Mouse (Mus musculus) cerebellum, postnatal 10 days (tissue): Measurements from ENCODE around the gene Fam166b.

Experiments
- DNase-seq, 2 experiments: peaks; one replicate each; pipeline ENCODE4 v3.0.0; 2021; ENCODE audit warnings: mixed read lengths in 2 of 2

Fam166b gene

DNA sequence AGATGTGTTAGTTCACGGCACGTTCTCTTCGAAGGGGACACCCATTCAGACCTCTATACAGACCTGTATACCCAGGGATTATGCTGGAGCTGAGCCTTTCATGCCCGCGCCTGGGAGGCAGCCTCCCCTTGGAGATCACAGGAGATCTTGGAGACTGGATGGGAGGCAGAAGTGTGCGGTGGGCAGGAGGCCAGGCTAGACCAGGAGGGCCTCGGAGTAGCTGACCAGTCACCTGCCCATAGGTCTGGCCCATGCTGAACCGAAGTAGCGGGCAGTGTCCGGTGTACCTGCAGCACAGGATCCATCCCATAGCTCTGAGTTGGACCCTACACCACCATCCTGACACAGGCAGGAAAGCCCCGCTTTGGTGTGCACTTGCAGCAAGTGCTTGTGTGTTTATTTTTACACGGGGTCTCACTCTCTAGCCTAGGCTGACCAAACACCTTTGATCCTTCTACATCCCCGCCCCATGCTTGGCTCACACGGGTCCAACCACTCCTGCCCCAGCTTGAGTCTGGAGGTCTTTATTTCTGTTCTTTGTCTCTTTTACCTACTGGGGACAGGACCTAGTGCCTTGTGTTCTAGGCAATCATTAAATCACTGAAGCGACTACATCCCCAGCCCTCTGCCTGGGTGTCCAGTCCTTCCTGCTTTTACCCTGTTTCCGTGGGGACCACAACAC is 613 bp downstream of the Fam166b start:
- DNase-seq, result peak in 1 of 2 experiments; percentile 36

DNA sequence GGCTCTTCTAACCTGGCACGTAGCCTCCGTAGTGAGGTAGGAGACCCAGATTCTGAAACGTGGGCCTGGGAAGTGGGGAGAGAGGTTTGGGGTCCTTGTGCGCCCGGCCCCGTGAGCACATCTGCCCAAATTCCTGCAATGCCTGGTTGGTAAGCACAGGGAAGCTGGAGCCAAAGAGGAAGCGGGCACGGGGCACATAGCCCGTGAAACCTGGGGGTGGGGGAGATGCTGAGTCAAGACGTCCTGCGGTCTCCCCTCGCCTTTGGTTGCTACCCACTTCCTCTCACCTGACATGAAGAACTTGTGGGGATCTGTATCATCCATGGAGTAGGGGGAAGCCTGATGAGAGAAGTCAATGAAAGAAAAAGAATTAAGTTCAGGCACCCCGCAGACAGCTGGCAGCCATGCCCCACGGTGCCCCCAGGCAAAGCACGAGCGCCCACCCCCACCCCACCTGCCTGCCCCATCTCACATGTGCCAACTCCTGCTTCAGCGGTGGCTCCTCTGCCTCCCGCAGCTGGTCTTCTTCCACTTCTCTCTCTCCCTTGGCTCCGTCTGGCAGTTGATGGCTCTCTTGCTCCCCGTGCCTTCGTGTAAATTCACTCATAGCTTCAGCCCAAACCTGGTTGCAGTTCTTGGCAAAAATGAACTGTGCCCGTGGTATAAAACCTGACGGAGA is 1.3 kb downstream of the Fam166b start:
- no peak for DNase-seq

DNA sequence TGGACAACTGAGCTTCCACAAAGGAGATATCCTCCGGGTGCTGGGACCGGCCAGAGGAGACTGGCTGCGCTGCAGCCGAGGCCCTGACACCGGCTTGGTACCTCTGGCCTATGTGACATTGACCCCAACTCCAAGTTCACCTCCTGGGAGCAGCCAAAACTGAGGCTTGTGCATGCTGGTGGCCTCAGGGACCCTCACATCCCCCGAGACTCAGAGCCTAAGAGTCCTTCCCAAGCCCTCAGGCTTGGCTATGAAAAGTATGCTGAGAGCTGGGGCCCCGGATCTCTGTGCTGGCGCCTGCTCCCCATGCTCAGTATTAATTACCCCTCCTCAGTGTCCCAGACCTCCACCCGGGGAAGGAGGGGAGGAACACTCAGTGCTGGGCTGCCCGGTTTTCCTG is 2.4 kb downstream of the Fam166b start:
- DNase-seq, result no peak

DNA sequence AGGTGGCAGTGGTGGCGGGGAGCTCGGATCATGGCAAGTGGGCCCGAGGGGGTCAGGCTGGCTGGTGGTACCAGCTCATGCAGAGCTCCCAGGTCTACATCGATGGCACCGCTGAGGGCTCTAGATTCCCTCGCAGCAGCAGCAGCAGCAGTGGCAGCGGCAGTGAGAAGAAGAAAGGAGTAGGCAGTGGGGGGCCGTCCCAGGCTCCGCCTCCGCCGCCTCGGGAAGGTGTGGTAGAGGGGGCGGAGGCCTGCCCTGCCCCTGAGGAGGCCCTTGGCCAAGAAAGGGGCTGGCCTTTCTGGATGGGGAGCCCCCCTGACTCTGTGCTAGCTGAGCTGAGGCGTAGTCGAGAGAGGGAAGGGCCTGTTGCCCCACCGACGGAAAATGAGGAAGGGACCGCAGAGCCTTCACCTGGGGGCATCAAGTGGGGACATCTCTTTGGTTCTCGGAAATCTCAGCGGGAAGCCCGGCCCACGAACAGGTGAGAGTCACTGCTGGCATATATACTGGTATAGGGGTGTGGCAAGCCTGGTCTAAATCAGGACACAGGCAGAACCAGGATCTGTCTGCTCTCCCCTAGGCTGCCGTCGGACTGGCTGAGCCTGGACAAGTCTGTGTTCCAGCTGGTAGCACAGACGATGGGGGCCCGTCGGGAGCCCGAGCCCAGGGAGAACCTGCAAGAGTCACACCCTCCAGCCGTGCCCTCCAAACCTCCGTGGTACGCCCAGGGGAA is 3.1 kb downstream of the Fam166b start:
- DNase-seq, result no peak

DNA sequence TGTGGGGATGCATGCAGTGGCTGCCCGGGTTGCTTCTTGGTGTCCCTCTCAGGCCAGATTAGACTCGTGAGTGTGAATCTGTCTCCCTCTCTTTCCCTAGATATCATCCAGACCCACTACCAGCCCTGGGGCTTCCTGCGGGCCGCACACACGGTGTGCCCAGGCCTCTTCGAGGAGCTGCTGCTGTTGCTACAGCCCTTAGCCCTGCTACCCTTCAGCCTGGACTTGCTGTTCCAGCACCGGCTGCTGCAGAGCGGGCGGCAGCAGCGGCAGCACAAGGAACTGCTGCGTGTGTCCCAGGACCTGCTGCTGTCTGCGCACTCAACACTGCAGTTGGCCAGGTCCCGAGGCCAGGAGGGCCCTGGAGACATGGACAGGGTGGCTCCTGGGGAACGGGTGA is 3.7 kb downstream of the Fam166b start:
- no peak for DNase-seq

DNA sequence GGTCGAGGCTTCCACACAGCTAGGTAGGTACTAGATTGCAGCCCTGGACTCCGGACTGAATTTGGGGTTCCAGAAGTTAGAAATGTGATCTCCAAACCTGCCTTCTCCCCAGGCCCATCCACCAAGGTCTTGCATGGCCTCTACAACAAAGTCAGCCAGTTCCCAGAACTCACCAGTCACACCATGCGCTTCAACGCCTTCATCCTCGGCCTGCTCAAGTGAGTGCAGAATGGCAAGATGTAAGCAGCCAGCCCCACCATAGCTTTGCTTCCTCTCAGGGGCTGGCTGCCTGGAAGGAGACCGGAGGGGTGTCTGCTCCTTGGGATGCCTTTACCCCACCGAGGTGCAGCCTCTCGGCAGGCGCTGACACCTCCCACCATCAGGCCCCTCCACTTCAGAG is 4.9 kb downstream of the Fam166b start:
- no peak for DNase-seq

DNA sequence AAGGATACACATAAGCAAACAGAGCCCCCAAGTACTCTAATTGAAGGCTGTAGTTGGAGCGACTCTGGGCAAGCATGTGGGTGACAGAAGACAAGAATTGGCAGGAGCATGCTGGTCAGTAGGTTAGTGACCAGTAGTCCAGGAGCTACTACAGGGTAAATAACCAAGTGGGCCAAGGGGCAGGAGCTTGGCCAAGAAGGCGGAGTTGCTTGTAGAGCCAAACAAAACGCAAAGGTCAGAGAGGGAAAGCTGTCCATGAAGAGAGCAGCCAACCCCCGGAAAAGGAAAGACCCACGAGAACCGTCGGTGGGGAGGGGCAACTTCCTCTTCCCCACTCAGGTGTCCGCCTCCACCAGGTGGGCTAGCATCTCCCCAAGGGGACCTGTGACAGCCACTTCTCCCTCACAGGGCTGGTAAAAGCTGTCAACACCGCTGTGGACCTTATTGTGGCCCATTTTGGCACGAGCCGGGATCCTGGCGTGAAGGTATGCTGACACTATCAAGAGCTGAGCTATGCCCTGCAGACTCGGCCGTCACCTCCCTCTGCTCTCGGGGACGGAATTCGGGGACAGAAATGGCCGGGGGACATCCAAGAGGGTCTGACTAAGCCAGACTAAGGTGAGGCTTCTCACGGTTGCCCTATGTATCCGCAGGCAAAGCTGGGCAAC is 5.5 kb downstream of the Fam166b start:
- DNase-seq, result no peak

DNA sequence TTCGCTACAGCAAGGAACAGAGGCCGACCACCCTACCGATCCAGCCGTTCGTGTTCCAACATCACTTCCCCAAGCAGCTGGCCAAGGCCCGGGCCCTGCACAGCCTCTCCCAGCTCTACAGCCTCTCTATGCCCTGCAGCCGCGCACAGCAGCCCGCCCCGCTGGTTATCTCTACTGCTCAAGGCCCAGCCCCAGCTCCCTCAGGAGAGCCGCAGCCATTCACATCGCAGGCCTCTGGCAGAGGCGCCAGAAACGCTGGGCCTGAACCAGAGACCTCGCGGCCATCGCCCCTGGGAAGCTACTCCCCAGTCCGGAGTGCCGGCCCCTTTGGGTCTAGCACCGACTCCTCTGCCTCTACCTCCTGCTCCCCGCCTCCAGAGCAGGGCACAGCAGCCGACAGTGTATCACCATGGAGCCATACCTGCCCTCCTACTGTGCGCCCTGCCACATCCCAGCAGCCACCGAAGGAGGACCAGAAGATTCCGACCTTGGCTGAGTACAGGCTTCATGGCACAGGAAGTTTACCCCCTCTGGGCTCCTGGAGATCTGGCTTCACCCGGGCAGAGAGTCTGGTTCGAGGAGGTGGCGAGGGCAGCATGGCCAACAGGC is 7.2 kb downstream of the Fam166b start:
- no peak for DNase-seq

DNA sequence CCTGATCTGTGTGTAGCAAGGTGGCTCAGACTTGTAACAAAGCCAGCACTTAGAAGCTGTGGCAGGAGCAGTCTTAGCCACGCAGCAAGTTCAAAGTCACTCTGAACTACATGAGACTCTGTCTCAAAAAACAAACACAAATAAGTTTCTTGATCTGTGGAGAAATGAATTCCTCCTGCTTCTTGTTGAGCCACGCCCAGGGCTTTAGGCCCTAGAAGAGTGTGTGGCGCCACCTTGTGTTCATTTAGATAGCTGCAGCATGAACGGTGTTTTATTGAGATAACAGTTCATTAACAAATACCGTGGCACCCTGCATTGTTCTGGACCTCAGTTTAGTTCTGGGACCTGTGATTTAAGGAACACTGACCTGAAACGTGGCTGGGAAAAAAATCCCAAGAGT is 8.6 kb downstream of the Fam166b start:
- DNase-seq, result peak; percentile 85 to 90

DNA sequence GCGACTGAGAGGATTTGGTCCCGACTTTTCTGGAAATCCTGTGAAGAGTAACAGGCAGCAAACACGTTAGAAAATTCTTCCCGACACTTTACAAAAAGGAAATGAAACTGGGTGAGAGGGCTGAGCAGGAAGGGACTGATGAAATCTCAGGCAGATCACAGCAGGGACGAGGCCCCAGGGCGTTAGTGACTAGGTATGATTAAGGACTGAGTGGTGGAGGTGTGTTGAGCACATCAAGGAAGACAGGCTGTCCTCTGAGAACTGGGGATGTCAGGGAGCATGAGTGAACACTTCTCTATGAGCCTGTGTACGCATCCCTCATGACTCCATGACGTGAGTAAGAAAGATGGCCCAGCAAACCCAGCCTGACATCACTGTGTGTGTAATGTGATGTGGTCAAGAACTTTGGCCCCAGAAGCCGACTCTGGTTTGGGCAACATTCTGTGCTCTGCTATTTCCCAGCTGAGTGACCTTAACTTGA is 9.1 kb downstream of the Fam166b start:
- DNase-seq, result no peak

DNA sequence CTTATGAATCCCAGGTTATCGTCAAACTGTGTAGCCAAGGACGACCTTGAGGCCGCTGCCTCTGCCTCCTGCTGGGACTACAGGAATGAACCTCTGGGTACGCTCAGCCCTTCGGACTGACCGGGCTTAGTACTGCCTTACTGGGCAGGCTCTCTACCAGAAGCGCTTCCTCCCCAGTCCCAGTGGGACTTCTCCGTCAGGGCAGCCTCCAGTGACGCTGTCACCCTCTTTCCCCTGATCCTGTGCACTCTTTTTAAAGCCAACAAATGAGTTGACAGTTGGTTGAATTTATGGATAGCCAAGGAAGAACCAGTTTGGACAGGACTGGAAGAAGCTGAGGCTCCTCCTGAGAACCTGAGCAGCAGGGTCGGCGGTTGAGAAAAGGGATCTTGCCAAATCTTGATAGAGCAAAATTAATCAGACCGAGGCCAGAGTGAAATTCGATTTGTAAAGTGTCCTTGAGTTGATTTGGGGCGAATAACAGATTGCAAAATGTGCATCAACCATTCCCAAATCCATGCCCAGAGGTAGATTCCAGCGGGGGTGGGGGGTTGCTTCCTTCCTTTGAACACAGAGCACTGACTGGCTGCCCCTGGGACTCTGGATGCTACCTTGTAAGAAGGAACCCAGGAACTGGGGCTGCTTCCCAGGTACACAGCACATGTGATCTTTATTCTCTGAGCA is 9.8 kb downstream of the Fam166b start:
- no peak for DNase-seq

DNA sequence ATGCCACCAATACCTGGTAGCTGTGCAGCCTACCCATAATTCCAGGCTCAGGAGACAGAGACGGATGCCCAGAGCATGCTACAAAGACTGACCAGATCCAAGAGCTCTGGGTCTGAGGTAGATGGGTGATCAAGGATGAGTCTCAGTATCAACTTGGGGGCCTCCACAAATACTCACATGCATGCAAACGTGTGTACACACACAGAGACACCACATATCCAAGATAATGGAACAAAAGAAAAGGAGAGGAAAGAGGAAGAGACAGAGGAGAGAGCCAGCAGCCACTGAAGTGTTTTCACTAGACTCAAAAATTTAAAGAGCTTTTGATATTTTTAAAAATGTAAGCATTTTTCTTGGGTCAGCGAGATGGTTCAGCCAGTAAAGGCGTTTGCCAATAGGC is 10.5 kb downstream of the Fam166b start:
- DNase-seq, result no peak

DNA sequence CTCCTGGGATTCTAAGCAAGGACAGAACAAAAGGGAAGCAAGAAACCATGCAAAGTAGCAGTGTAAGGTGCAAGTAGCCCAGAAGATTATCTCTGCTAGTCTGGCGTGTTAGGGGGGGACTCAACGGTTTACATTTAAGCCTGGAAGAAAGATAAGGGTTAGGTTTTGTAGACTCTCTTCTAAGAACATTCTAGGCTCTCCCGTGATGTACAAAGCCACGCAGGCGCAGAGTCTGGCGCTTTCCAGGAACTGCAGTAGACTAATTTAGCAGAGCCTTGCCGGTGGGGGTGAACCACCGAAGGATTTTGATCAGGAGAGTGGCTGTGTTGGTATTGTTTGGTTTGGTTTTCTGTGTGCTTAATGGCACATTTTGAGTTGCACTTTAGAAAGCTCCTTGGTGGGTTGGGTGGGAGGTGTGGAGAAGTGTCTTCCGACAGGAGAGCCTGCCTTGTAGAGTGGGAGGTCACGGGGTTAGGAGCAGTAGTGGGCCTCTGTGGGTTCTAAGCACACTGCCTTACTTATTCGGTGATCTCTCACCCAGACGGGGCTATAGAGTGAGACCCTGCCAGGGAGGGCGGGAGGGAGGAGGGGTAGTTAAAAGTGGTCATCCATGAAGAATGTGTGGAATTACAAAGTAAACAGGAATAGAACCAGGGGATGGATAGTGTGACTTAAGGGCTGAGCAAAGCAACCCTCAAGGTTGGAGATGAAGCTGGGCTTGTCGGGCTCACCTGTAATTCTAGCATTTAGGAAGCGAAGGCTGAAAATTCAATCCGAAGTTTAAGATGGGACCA is 11.5 kb downstream of the Fam166b start:
- no peak for DNase-seq

DNA sequence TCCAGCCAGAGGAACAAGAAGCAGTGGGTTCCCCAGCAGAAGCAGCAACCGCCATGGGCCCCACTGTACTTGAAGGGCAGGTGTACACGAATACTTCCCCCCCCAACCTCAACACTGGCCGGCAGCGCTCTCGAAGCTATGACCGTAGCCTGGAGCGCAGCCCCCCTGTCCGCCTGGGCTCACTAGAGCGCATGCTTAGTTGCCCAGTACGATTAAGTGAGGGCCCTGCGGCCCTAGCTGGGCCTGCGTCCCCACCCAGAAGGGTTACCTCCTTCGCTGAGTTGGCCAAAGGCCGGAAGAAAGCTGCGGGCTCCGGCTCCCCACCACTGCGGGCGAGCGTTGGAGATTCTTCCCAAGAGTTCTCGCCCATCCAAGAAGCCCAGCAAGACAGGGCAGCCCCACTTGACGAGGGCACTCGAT is 12.9 kb downstream of the Fam166b start:
- DNase-seq, result no peak

DNA sequence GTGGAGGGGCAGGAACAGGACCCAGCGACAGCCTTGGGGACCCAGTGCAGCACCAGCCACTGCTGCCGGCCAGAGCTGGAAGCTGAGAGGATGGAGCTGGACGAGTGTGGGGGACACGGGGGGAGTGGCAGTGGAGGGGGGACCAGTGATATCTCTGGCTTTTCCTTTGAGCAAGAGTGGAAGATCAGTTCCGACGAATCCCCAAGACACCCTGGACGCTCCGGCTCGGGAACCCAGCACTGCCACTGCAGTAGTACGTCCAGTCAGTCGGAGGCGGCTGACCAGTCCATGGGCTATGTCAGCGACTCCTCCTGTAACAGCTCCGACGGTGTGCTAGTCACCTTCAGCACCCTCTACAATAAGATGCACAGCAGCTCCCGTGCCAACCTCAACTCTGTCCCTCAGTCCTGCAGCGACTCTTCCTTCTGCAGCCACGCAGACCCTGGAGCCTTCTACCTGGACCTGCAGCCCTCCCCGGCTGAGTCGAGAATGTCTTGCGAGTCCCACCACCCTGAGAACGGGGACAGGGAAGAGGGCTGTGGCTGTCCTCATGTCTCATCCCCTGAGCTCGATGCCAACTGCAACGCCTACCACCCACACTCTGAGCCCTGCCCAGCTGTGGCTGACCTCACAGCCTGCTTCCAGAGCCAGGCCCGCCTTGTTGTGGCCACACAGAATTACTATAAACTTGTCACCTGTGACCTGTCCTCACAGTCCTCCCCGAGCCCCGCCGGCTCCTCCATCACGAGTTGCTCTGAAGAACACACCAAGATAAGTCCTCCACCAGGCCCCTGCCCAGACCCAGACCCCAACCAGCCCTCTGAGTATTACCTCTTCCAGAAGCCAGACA is 13.5 kb downstream of the Fam166b start:
- no peak for DNase-seq

DNA sequence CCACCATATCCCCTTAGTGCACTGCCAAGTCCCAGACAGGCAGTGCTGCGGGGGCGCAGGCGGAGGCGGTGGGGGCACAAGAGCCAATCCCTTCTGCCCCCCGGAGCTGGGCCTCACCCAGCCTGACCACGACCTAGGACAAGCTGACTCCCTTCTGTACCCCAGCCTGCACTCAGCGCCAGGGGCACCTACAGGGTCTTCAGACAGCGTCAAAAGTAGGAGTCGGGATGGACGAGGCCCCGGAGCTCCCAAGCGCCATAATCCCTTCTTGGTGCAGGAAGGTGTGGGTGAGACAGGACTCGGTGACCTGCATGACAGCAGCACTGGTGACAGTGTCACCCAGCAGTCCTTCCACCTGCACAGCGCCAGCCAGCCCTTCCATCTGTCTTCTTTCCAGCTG is 14.2 kb downstream of the Fam166b start:
- no peak for DNase-seq

DNA sequence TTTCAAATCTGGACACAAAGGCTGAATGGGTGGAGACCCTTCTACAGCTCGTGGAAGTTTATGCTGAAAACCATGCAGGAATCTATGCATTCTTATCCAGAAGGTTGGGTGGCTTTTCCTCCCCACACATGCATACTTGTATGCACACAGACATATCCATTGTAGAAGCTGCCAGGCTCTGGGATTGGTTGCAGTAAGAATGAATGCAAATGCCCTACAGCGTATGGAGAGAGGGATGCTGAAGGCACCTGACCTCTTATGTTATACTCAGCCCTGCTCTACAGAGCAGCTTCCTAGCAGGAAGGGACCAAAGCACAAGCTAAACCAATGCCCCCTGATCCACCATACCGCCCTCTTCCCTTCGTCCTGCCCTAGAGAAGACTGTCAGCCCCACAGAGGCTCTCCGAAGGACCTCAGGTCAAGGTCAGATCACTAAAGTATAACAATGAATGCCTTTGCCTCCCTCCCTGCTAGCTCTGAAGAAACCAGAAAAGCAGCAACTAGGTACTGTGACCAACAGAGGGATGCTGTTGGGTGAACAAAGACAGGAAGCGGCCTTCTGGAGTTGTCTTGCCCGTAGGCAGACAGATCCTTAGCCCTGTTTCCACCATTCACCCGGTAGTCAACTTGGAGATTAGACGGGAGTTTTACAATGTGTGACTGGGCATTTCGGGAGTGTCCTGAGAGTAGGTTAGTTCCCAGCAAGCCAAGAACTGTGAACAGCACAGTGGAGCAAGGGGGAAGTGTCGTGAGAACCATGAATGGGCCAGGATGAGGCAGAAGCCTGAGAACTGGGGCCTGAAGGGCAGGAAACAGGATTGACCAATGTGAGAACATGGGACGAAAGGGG is 21.6 kb downstream of the Fam166b start:
- no peak for DNase-seq

DNA sequence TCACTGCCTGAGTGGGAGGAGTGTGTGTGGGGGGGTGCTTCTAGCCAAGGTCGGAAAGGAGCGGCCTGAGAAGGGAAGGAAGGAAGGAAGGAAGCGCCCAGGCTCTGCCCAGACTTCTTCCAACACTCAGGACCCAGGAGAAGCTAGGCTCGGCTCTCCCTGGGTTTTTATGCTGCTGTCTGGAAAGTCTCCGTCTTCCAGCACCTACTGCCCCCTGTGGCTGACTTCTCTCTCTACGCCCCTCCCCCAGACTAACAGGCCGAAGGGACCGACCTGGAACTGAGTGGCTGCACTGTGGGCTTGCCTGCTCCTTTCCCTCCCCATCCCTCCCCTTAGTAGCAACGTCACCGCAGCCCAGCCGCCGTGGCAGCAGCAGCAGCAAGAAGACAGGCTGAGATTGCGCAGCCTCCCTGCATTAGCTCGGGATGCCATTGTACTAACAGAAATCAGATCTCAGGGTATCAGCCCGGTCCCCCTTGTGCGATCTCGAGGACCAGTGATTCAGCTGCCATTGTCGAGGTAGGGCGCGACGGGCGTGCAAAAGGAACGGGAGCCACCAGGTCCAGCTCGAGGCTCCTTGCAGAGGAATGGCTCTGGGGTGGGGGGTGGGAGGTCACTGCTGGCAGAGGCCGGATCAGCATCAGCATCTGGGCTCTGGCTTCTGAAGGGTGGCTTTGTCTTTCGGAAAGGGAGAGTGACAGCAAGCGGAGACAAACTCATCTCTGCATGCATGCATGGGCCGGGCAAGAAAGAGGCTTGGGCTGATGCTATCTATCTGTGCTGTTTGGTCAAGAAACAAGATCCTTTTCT is 22.6 kb downstream of the Fam166b start:
- DNase-seq, result peak; percentile 86 to 88

DNA sequence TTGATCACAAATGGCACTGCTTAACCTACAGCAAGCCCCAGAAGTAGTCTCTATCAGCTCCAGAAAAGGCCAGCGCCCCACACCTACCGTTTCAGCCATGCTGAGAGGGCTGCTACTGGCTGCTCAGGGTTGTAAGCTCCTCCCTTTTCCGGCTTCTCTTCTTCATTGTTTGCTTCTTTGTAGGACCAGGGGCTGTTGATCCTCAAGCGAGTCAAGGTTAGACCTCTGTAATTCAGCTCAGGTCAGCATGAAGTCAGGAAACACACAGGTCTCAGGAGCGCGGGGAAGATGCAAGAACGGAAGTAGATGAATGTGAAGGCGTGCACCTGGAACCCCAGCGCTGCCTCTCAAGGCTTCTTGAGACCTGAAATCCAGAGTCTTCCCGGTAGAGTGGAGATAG is 24.2 kb downstream of the Fam166b start:
- DNase-seq, result no peak
